Mouse (Mus musculus): Measurements from ENCODE around the gene Bicra.

- TF ChIP-seq POLR2A (IDR thresholded peaks at IDR 0.05; ENCODE audit: extremely low read depth, insufficient read depth, low read length), result no peak
- no peak for TF ChIP-seq CTCF (IDR thresholded peaks at IDR 0.05; ENCODE audit: extremely low read depth, insufficient read depth, low read length)
Measured at GRCm38 (mm10) chr7:15933437-15934359, 114.0 kb downstream of the Bicra start.
